Mouse (Mus musculus): ENCODE data around the gene Pitpnm2. TPM values are rescaled to one million over a fixed set of nuclear protein-coding genes. Genes with fewer than 3 reads are reported as not detected.

Pitpnm2 gene
- polyA plus RNA-seq, 1 experiment from 2014 or later, result 4.9 TPM

- ATAC-seq (replicated peaks; ENCODE audit: insufficient number of reproducible peaks, insufficient read depth, low FRiP score, low read depth), result no peak
- under 1% methylated on average over 64 of the region's 64 CpGs for WGBS
- no peaks in the 10 kb centered on the region for H3K9me3 ChIP-seq (replicated peaks)
- no peaks in the 10 kb centered on the region for H3K27me3 ChIP-seq
- H3K4me3 ChIP-seq, result peak within 1 kb of the TSS; percentile 77
- H3K4me1 ChIP-seq (replicated peaks), result peaks cover 45% of the 10 kb centered on the region
- H3K9ac ChIP-seq, result peak within 1 kb of the TSS; percentile 88
- H3K36me3 ChIP-seq, result peaks cover 35% of the 10 kb centered on the region
- peak within 1 kb of the TSS; percentile 80 for H3K27ac ChIP-seq
- H3K4me2 ChIP-seq, result peak within 1 kb of the TSS; percentile 95
These were observed 133.3 kb downstream of the Pitpnm2 start, which contains the start of gene Arl6ip4 for GRCm38 (mm10) chr5:124115990-124116845. Gene Arl6ip4 (plus strand): TSS chr5:124116089.

DNA sequence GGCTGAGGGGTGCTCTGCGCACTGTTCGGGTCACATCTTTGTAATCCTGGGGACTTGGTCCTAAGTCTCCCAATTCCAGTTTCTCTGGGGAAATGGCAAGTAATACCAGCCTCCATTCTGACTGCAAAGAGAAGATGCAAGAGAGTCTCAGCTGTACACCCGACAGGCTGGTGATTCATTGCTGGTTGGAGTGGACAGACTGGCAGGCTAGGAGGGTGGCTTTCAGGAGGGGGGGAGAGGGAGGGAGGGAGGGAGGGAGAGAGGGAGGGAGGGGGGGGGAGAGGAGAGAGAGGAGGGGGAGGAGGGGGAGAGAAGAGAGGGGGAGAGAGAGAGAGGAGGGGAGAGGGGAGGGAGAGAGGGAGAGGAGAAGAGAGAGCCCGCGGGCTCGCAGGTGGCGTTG, 134.0 kb downstream of the Pitpnm2 start:
- Histone ChIP-seq H3K36me3 (peaks cover 28% of the 10 kb centered on the region), H3K9me3 (replicated peaks) (no peaks in the 10 kb centered on the region), H3K4me1 (replicated peaks) (peaks cover 49% of the 10 kb centered on the region), H3K9ac (peak overlapping the region; percentile 88), H3K27me3 (no peaks in the 10 kb centered on the region), H3K4me2 (peak overlapping the region; percentile 95), H3K27ac (peak overlapping the region; percentile 80), H3K4me3 (peak overlapping the region; percentile 77)
- 24% methylated on average over 7 of the region's 7 CpGs for WGBS
- no peak for ATAC-seq (replicated peaks; ENCODE audit: insufficient number of reproducible peaks, insufficient read depth, low FRiP score, low read depth)

- Histone ChIP-seq H3K4me1 (replicated peaks) (peaks cover 45% of the 10 kb centered on the region), H3K36me3 (peaks cover 19% of the 10 kb centered on the region), H3K9me3 (replicated peaks) (no peaks in the 10 kb centered on the region), H3K27me3 (no peaks in the 10 kb centered on the region), H3K9ac (no peak overlapping the region), H3K27ac (no peak overlapping the region), H3K4me2 (no peak overlapping the region), H3K4me3 (no peak overlapping the region)
- WGBS, result 91% methylated on average over 24 of the region's 24 CpGs
- no peak for ATAC-seq (replicated peaks; ENCODE audit: insufficient number of reproducible peaks, insufficient read depth, low FRiP score, low read depth)
These were observed 135.1 kb downstream of the Pitpnm2 start for GRCm38 (mm10) chr5:124114276-124115025.

DNA sequence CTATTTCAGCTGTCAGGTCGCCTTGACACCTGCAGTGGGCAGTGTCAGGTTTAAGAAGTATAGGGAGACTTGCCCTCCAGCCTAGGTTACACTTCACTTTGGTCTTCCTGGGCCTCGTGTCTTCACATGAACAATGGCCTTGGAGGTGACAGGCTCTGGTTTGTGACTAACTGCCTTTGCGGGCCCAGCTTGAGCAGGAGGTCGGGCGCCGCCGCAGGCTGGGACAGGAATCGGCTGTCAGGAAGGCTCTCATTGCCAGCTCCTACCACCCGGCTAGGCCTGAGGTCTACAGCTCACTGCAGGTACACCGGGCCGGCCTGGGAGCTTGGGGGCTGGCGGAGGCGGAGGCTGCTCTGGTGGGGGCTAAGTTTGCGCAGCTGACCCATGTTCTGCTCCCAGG, 136.5 kb downstream of the Pitpnm2 start:
- WGBS, result 15% methylated on average over 14 of the region's 14 CpGs
- peaks cover 7% of the 10 kb centered on the region for H3K36me3 ChIP-seq
- no peaks in the 10 kb centered on the region for H3K9me3 ChIP-seq (replicated peaks)
- H3K4me2 ChIP-seq, result peak overlapping the region; percentile 81
- H3K27ac ChIP-seq, result peak overlapping the region; percentile 91
- H3K4me3 ChIP-seq, result peak overlapping the region; percentile 72
- H3K27me3 ChIP-seq, result no peaks in the 10 kb centered on the region
- peak overlapping the region; percentile 69 for H3K9ac ChIP-seq
- no peak for ATAC-seq (replicated peaks; ENCODE audit: insufficient number of reproducible peaks, insufficient read depth, low FRiP score, low read depth)
- peaks cover 39% of the 10 kb centered on the region for H3K4me1 ChIP-seq (replicated peaks)

GRCm38 (mm10) chr5:124112531-124112930, 137.0 kb downstream of the Pitpnm2 start:
- Histone ChIP-seq H3K27me3 (no peaks in the 10 kb centered on the region), H3K9ac (peak overlapping the region; percentile 69), H3K4me1 (replicated peaks) (peaks cover 35% of the 10 kb centered on the region), H3K27ac (peak overlapping the region; percentile 91), H3K4me2 (peak overlapping the region; percentile 81), H3K36me3 (peaks cover 2% of the 10 kb centered on the region; the same call in 1 of the 2 replicates), H3K9me3 (replicated peaks) (no peaks in the 10 kb centered on the region), H3K4me3 (peak overlapping the region; percentile 72)
- under 1% methylated on average over 18 of the region's 18 CpGs for WGBS
- no peak for ATAC-seq (replicated peaks; ENCODE audit: insufficient number of reproducible peaks, insufficient read depth, low FRiP score, low read depth)

- Histone ChIP-seq H3K27ac (peak within 1 kb of the TSS; percentile 91), H3K4me1 (replicated peaks) (peaks cover 29% of the 10 kb centered on the region), H3K36me3 (no peaks in the 10 kb centered on the region), H3K27me3 (no peaks in the 10 kb centered on the region), H3K4me2 (peak within 1 kb of the TSS; percentile 81), H3K9ac (peak within 1 kb of the TSS; percentile 69), H3K4me3 (peak within 1 kb of the TSS; percentile 72), H3K9me3 (replicated peaks) (no peaks in the 10 kb centered on the region)
- WGBS, result under 1% methylated on average over 66 of the region's 66 CpGs
- peak; percentile 96 for ATAC-seq (replicated peaks; ENCODE audit: insufficient number of reproducible peaks, insufficient read depth, low FRiP score, low read depth)
These were observed 137.6 kb downstream of the Pitpnm2 start, which contains the start of gene Ogfod2 for GRCm38 (mm10) chr5:124111742-124112497. Gene Ogfod2 (plus strand): TSS chr5:124112297.

DNA sequence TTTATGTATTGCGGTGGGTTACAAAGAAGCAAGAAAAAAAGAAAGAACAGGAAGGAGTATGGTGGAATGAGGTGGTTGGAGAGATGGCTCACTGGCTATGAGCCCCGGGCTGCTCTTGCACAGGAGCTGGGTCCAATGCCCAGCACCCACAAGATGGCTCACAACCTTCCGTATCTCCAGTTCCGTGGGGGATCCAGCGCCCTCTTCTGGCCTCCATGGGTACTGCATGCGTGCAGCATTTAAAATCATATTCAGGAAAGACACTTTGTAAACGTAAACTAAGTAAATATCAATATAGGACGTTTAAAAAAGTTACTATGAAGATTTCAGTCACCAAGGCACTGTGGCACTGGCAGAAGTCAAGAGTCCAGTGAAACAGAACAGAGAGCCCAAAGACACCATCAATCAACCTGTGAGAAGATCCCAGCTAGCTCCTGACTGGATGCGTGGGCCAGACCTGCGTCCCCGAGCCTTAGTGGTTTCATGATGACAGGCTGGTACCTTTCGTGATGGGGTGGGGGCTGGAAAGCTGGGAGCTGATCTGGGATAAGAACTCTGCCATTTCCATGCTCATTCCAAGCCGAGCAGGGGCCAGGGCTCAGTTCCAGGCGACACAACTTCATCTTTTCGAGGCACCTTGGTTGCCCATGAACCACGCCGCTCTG, 138.4 kb downstream of the Pitpnm2 start:
- Histone ChIP-seq H3K27ac (peak overlapping the region; percentile 74), H3K4me3 (peak overlapping the region; percentile 72), H3K36me3 (no peaks in the 10 kb centered on the region), H3K4me1 (replicated peaks) (peaks cover 23% of the 10 kb centered on the region), H3K9me3 (replicated peaks) (no peaks in the 10 kb centered on the region), H3K27me3 (no peaks in the 10 kb centered on the region), H3K9ac (peak overlapping the region; percentile 62), H3K4me2 (peak overlapping the region; percentile 81)
- WGBS, result 25% methylated on average over 17 of the region's 17 CpGs
- no peak for ATAC-seq (replicated peaks; ENCODE audit: insufficient number of reproducible peaks, insufficient read depth, low FRiP score, low read depth)

DNA sequence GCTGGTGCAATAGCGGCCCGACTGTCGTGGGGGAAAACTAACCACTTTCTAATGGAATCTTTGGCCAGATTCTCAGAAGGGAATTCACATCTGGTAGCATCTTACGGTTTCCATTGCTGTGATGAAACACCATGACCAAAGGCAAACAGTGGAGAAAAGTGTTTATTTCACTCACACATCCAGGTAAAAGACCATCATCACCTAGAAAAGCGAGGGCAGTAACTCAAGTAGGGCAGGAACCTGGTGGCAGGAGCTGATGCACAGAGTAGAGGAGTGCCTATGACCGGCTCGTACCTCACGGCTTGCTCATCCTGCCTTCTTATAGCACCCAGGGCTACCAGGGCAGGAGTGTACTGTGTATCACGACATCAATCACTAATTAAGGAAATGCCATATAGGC, 146.0 kb downstream of the Pitpnm2 start:
- ATAC-seq (replicated peaks; ENCODE audit: insufficient number of reproducible peaks, insufficient read depth, low FRiP score, low read depth), result no peak
- Histone ChIP-seq H3K9ac (no peak overlapping the region), H3K4me3 (no peak overlapping the region), H3K9me3 (replicated peaks) (no peaks in the 10 kb centered on the region), H3K27ac (no peak overlapping the region), H3K4me2 (no peak overlapping the region), H3K36me3 (no peaks in the 10 kb centered on the region), H3K4me1 (replicated peaks) (no peaks in the 10 kb centered on the region), H3K27me3 (no peaks in the 10 kb centered on the region)
- 94% methylated on average over 9 of the region's 9 CpGs for WGBS

- Histone ChIP-seq H3K27me3 (no peaks in the 10 kb centered on the region), H3K4me2 (no peak overlapping the region), H3K27ac (no peak overlapping the region), H3K9me3 (replicated peaks) (no peaks in the 10 kb centered on the region), H3K4me3 (no peak overlapping the region), H3K36me3 (no peaks in the 10 kb centered on the region), H3K4me1 (replicated peaks) (no peaks in the 10 kb centered on the region), H3K9ac (no peak overlapping the region)
- 83% methylated on average over 3 of the region's 3 CpGs for WGBS
- ATAC-seq (replicated peaks; ENCODE audit: insufficient number of reproducible peaks, insufficient read depth, low FRiP score, low read depth), result no peak
These were observed 146.5 kb downstream of the Pitpnm2 start for GRCm38 (mm10) chr5:124103020-124103419.

DNA sequence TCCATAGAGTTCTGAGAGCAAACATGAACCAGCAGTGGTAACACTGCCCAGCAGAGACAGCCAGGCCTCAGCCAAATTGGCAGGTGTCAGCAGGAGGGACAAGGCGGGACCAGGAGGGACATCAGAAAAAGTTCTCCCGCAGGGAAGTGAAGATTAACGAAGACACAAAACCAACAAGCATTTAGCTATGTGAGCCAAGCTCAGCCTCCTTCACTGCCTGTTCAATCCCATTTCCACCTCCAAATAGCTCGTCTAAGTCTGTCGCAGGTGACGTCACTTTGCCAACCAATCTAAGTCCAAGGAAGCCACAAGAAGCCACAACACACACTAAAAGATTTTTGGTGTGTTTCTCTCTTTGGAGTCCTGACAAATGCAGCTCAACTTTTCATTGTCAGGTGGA, 147.2 kb downstream of the Pitpnm2 start:
- H3K27ac ChIP-seq, result no peak overlapping the region
- H3K4me2 ChIP-seq, result no peak overlapping the region
- no peaks in the 10 kb centered on the region for H3K27me3 ChIP-seq
- H3K36me3 ChIP-seq, result no peaks in the 10 kb centered on the region
- no peak overlapping the region for H3K9ac ChIP-seq
- H3K4me1 ChIP-seq (replicated peaks), result no peaks in the 10 kb centered on the region
- WGBS, result 78% methylated on average over 6 of the region's 6 CpGs
- H3K4me3 ChIP-seq, result no peak overlapping the region
- ATAC-seq (replicated peaks; ENCODE audit: insufficient number of reproducible peaks, insufficient read depth, low FRiP score, low read depth), result no peak
- H3K9me3 ChIP-seq (replicated peaks), result no peaks in the 10 kb centered on the region

All from heart, embryonic 15.5 days (tissue).